Mouse (Mus musculus): Measurements from ENCODE around the gene Opa3. TPM values are rescaled to one million over a fixed set of nuclear protein-coding genes. Genes with fewer than 3 reads are reported as not detected.

Gene Opa3
- polyA plus RNA-seq, 1 experiment from 2014 or later = 40.6 TPM

DNA sequence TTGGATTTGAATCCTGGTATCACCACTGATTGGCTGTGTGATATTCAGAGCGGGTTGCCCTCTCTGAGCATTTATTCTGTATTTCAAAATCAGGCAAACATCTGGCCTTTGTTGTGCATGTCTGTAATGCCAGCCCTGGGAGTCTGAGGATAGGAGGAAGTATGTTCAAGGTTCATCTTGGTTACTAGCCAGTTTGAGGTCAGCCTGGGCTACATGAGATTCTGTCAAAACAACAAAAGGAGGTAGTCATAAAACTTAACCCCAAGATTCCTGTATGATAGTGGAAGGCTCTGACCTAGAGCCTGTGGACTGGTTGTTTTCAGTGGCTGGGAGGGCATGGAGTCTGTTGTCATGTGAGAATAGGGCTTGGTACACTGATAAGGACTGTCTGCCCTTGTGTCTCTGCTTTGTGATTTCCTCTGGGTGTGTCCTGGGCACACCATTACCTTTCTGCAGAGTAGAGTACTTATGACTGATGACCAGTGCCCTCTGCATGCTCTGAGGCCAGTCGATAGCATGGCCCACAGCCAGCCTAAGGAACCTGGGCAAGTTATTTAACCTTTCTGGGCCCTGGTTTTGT is 7.0 kb downstream of the Opa3 start:
- Histone ChIP-seq H3K9ac (replicated peaks) (no peak overlapping the region), H3K9me3 (no peaks in the 10 kb centered on the region), H3K4me3 (no peak overlapping the region), H3K4me1 (peaks cover 15% of the 10 kb centered on the region), H3K27me3 (no peaks in the 10 kb centered on the region), H3K27ac (replicated peaks) (no peak overlapping the region), H3K36me3 (no peaks in the 10 kb centered on the region), H3K4me2 (replicated peaks) (no peak overlapping the region)
- ATAC-seq (replicated peaks) = no peak
- WGBS = 93% methylated on average over 2 of the region's 2 CpGs

- peaks cover 12% of the 10 kb centered on the region for H3K4me1 ChIP-seq
- H3K4me2 ChIP-seq (replicated peaks) = no peak overlapping the region
- H3K27ac ChIP-seq (replicated peaks) = no peak overlapping the region
- no peaks in the 10 kb centered on the region for H3K36me3 ChIP-seq
- H3K27me3 ChIP-seq = no peaks in the 10 kb centered on the region
- no peak for ATAC-seq (replicated peaks)
- no peaks in the 10 kb centered on the region for H3K9me3 ChIP-seq
- no peak overlapping the region for H3K4me3 ChIP-seq
- 69% methylated on average over 2 of the region's 2 CpGs for WGBS
- H3K9ac ChIP-seq (replicated peaks) = no peak overlapping the region
Measured at GRCm38 (mm10) chr7:19236411-19236810, 8.3 kb downstream of the Opa3 start.

GRCm38 (mm10) chr7:19238344-19238743 is 10.2 kb downstream of the Opa3 start:
- Histone ChIP-seq H3K9ac (replicated peaks) (no peak overlapping the region), H3K4me2 (replicated peaks) (no peak overlapping the region), H3K27me3 (no peaks in the 10 kb centered on the region), H3K4me3 (no peak overlapping the region), H3K9me3 (no peaks in the 10 kb centered on the region), H3K36me3 (no peaks in the 10 kb centered on the region), H3K4me1 (peaks cover 12% of the 10 kb centered on the region), H3K27ac (replicated peaks) (no peak overlapping the region)
- no peak for ATAC-seq (replicated peaks)
- WGBS = 97% methylated on average over 4 of the region's 4 CpGs

DNA sequence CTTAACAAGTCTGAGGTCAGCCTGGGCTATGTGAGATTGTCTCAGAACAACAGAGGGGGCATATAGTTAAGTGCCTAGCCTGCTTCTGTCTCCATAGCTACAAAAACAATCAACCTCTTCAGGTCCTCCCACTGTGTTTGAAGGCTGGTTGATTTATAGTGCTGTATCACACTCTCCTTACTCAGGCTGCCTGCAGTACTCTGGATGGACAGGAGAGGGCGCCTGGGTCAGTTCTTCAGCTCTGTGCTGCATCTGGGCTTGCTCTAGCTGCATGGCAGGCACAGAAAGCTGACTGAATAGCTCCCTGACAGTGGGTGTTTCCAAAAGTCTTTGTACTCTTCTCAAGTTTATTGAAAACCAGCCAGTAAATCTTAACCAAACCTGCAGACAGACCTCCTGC is 11.3 kb downstream of the Opa3 start:
- WGBS = 0% methylated on average over 1 of the region's 1 CpGs
- Histone ChIP-seq H3K4me3 (no peak overlapping the region), H3K27ac (replicated peaks) (no peak overlapping the region), H3K9ac (replicated peaks) (no peak overlapping the region), H3K4me2 (replicated peaks) (no peak overlapping the region), H3K4me1 (peaks cover 15% of the 10 kb centered on the region), H3K9me3 (no peaks in the 10 kb centered on the region), H3K36me3 (no peaks in the 10 kb centered on the region), H3K27me3 (no peaks in the 10 kb centered on the region)
- ATAC-seq (replicated peaks) = peak; percentile 92

- H3K27me3 ChIP-seq = no peaks in the 10 kb centered on the region
- H3K9me3 ChIP-seq = no peaks in the 10 kb centered on the region
- no peak overlapping the region for H3K27ac ChIP-seq (replicated peaks)
- no peak for ATAC-seq (replicated peaks)
- H3K9ac ChIP-seq (replicated peaks) = no peak overlapping the region
- no peak overlapping the region for H3K4me2 ChIP-seq (replicated peaks)
- no peak overlapping the region for H3K4me3 ChIP-seq
- H3K36me3 ChIP-seq = peaks cover under 1% of the 10 kb centered on the region; the same call in 1 of the 2 replicates
- 55% methylated on average over 4 of the region's 4 CpGs for WGBS
- peaks cover 15% of the 10 kb centered on the region for H3K4me1 ChIP-seq
Measured at GRCm38 (mm10) chr7:19239986-19240385, 11.9 kb downstream of the Opa3 start.

DNA sequence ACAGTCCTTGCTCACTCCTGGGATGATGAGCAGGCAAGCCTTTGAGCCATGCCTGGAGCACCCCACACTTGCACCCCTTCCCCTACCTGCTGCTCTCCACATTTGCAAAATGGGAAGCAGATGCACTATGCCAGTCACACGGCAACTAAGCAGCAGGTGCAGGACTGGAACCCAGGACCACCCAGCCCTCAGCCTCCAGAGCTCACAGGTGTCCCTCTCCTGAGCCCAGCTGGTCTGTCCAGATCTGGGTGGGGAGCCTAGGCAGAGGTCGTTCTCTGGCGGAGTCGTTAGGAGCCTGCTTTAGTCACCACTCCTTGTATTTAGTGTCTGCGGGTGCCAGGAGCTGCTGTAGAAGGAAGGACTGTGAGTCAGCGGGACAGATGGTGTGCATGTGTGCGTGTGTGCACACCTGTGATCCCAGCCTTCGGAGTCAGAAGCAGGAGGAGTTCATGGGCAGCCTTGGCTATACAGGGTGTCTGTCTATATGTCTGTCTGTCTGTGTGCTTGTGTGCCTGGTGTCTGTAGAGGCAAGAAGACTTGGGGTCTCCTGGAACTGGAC is 12.8 kb downstream of the Opa3 start:
- WGBS = 85% methylated on average over 8 of the region's 8 CpGs
- Histone ChIP-seq H3K4me1 (peaks cover 15% of the 10 kb centered on the region), H3K9me3 (no peaks in the 10 kb centered on the region), H3K4me3 (no peak overlapping the region), H3K27me3 (no peaks in the 10 kb centered on the region), H3K36me3 (peaks cover 9% of the 10 kb centered on the region), H3K4me2 (replicated peaks) (no peak overlapping the region), H3K27ac (replicated peaks) (no peak overlapping the region), H3K9ac (replicated peaks) (no peak overlapping the region)
- no peak for ATAC-seq (replicated peaks)

- Histone ChIP-seq H3K36me3 (peaks cover 12% of the 10 kb centered on the region), H3K4me1 (peaks cover 12% of the 10 kb centered on the region), H3K9me3 (no peaks in the 10 kb centered on the region), H3K4me3 (no peak overlapping the region), H3K27ac (replicated peaks) (no peak overlapping the region), H3K27me3 (no peaks in the 10 kb centered on the region), H3K9ac (replicated peaks) (no peak overlapping the region), H3K4me2 (replicated peaks) (no peak overlapping the region)
- no peak for ATAC-seq (replicated peaks)
- WGBS = 86% methylated on average over 1 of the region's 1 CpGs
Measured at GRCm38 (mm10) chr7:19242005-19242404, 13.9 kb downstream of the Opa3 start.

DNA sequence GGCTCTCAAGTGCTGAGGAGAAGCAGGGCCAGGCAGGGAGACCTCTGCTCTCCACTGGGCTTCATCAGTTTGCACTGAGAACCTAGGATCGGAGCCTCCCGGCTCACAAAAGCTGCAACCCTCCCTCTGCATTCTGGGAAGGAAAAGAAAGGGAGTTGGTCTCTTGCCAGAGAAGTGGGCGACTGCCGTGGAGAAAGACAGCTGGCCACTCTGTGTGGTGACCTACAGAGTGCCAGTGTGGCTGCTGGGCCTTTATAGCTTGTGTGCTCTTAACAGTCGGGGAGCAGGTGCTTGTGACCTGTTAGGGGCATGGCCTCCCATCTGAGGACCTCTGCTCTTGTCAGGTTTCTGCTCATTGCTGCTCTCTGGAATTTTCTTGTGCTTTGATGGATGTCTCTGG is 15.7 kb downstream of the Opa3 start:
- Histone ChIP-seq H3K27me3 (no peaks in the 10 kb centered on the region), H3K4me3 (no peak overlapping the region), H3K27ac (replicated peaks) (no peak overlapping the region), H3K9me3 (no peaks in the 10 kb centered on the region), H3K4me1 (peaks cover 12% of the 10 kb centered on the region), H3K4me2 (replicated peaks) (no peak overlapping the region), H3K9ac (replicated peaks) (no peak overlapping the region), H3K36me3 (peaks cover 16% of the 10 kb centered on the region)
- no peak for ATAC-seq (replicated peaks)
- WGBS = 29% methylated on average over 5 of the region's 5 CpGs

GRCm38 (mm10) chr7:19245083-19245482 is 16.9 kb downstream of the Opa3 start:
- no peak overlapping the region for H3K9ac ChIP-seq (replicated peaks)
- no peak overlapping the region for H3K4me2 ChIP-seq (replicated peaks)
- no peak for ATAC-seq (replicated peaks)
- H3K4me1 ChIP-seq = 0 out of 2 replicates have a peak, but pooled peaks cover 3% of the 10 kb centered on the region
- H3K9me3 ChIP-seq = no peaks in the 10 kb centered on the region
- H3K27me3 ChIP-seq = no peaks in the 10 kb centered on the region
- WGBS = 84% methylated on average over 3 of the region's 3 CpGs
- no peak overlapping the region for H3K4me3 ChIP-seq
- H3K27ac ChIP-seq (replicated peaks) = no peak overlapping the region
- peaks cover 16% of the 10 kb centered on the region for H3K36me3 ChIP-seq

DNA sequence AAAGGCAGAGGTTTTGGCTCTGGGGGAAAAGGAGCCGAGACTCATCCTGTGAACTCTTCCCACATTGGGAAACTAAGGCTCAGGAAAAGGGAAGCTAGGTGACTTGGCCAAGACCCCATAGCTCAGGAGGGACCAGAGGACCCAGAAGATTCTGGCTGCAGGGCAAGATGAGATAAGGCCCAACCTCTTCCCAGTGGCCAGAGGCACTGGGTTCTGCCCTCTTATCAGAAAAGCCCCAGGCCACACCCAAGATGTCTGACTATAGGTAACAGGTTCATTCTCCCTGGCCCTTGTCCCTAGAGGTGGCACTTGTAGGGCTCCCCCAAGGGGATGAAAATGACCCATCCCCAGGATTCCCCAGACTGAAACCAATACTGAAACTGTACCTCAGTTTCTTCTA is 18.7 kb downstream of the Opa3 start:
- Histone ChIP-seq H3K9me3 (no peaks in the 10 kb centered on the region), H3K4me3 (no peak overlapping the region), H3K27me3 (no peaks in the 10 kb centered on the region), H3K9ac (replicated peaks) (no peak overlapping the region), H3K4me2 (replicated peaks) (no peak overlapping the region), H3K36me3 (peaks cover 16% of the 10 kb centered on the region), H3K27ac (replicated peaks) (no peak overlapping the region), H3K4me1 (0 out of 2 replicates have a peak, but pooled peaks cover 3% of the 10 kb centered on the region)
- WGBS = 94% methylated on average over 1 of the region's 1 CpGs
- ATAC-seq (replicated peaks) = no peak

- Histone ChIP-seq H3K9ac (replicated peaks) (no peak overlapping the region), H3K4me1 (0 out of 2 replicates have a peak, but pooled peaks cover 3% of the 10 kb centered on the region), H3K4me2 (replicated peaks) (no peak overlapping the region), H3K27ac (replicated peaks) (no peak overlapping the region), H3K9me3 (no peaks in the 10 kb centered on the region), H3K36me3 (peaks cover 16% of the 10 kb centered on the region), H3K27me3 (no peaks in the 10 kb centered on the region), H3K4me3 (no peak overlapping the region)
- 96% methylated on average over 2 of the region's 2 CpGs for WGBS
- no peak for ATAC-seq (replicated peaks)
Measured at GRCm38 (mm10) chr7:19247511-19247910, 19.4 kb downstream of the Opa3 start.

DNA sequence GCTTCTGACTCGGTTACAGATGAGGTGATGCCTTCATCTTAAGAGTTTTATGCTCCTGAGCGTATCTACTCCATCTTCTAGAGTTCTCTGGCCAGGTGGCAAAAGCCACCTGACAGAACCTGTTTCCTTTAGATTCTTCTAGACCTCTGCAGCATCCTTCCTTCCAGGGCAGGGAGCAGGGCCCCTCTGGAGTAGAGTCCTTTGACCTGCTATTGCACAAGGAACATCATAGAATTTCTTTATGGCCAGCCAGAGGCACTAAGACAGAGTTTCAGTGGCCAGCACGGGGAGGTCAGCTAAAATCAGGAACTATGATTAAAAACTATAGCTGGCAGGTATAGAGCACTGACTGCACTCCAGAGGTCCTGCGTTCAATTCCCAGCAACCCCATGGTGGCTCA is 23.9 kb downstream of the Opa3 start:
- Histone ChIP-seq H3K27ac (replicated peaks) (no peak overlapping the region), H3K9ac (replicated peaks) (no peak overlapping the region), H3K36me3 (peaks cover 16% of the 10 kb centered on the region), H3K27me3 (no peaks in the 10 kb centered on the region), H3K4me1 (no peaks in the 10 kb centered on the region), H3K9me3 (no peaks in the 10 kb centered on the region), H3K4me3 (no peak overlapping the region), H3K4me2 (replicated peaks) (no peak overlapping the region)
- no peak for ATAC-seq (replicated peaks)
- 85% methylated on average over 4 of the region's 4 CpGs for WGBS

DNA sequence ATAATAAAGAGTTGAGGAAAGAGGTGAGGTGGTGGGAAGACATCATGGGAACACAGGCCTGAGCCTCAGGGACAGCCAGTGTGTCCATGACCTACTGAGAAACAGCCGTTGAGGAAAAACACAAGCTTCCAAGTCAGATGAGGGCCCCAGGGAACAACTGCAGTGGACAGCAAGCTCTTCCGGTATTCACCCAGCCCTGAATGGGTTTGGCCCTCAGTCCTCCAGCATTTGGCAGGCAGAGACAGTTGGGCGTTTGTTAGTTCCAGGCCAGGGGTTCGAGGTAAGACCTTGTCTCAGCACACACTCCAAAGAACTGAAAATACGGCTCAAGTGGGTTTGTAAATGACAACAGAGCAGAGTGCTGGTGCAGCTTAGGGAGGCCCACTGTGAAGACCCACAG is 25.3 kb downstream of the Opa3 start:
- 55% methylated on average over 5 of the region's 5 CpGs for WGBS
- H3K36me3 ChIP-seq = peaks cover 23% of the 10 kb centered on the region
- H3K4me2 ChIP-seq (replicated peaks) = no peak overlapping the region
- no peaks in the 10 kb centered on the region for H3K27me3 ChIP-seq
- no peak overlapping the region for H3K4me3 ChIP-seq
- no peak for ATAC-seq (replicated peaks)
- H3K9ac ChIP-seq (replicated peaks) = no peak overlapping the region
- no peaks in the 10 kb centered on the region for H3K9me3 ChIP-seq
- no peaks in the 10 kb centered on the region for H3K4me1 ChIP-seq
- H3K27ac ChIP-seq (replicated peaks) = no peak overlapping the region

All from forebrain, embryonic 15.5 days (tissue).